Mouse (Mus musculus) heart, adult 2 months (tissue): ENCODE results near the gene Gm30083. TPM values are rescaled to one million over a fixed set of nuclear protein-coding genes. Genes with fewer than 3 reads are reported as not detected.
A peak's percentile ranks its signal among the peaks of the same experiment; 100 is the strongest.

ENCODE experiments used
- DNase-seq, 2 experiments: peaks; one replicate each; pipeline ENCODE4 v3.0.0; 2021
- H3K27ac ChIP-seq: fragments of 200-600 bp; 2 replicates; pipeline ENCODE4 v1.8.1; 2022
- H3K27me3 ChIP-seq: fragments of 200-500 bp; 2 replicates; pipeline ENCODE4 v1.6.1; 2012; ENCODE audit warnings: mild to moderate bottlenecking, low read length, inconsistent platforms, mixed read lengths; ENCODE audit not compliant: control insufficient read depth, insufficient read depth
- H3K36me3 ChIP-seq: fragments of 200-500 bp; 2 replicates; pipeline ENCODE4 v1.6.1; 2012; ENCODE audit warnings: low read length, inconsistent platforms; ENCODE audit not compliant: control insufficient read depth, insufficient read depth
- H3K4me1 ChIP-seq: fragments of 200-500 bp; 2 replicates; pipeline ENCODE4 v1.6.1; 2011; ENCODE audit warnings: low read length; ENCODE audit not compliant: control insufficient read depth, insufficient read depth
- H3K4me3 ChIP-seq: fragments of 200-600 bp; 2 replicates; pipeline ENCODE4 v1.8.1; 2022
- H3K79me2 ChIP-seq: fragments of 200-500 bp; replicated peaks from 2 replicates; pipeline ENCODE4 v1.6.1; 2012; ENCODE audit warnings: mild to moderate bottlenecking, inconsistent platforms, low read length, moderate library complexity, mixed read lengths; ENCODE audit not compliant: control insufficient read depth, insufficient read depth
- H3K9ac ChIP-seq: fragments of 200-500 bp; 2 replicates; pipeline ENCODE4 v1.6.1; 2012; ENCODE audit warnings: low read depth, mild to moderate bottlenecking, control low read depth, inconsistent platforms, low read length, mixed read lengths
- CTCF ChIP-seq: fragments of 200-600 bp; IDR thresholded peaks from 2 replicates; pipeline ENCODE4 v1.8.1; 2022; ENCODE audit warnings: antibody characterized with exemption, mild to moderate bottlenecking, moderate library complexity
- EP300 ChIP-seq: fragments of 200-500 bp; IDR thresholded peaks from 2 replicates; pipeline ENCODE4 v1.6.1; 2011; ENCODE audit warnings: low read depth, low read length, control low read depth; ENCODE audit not compliant: insufficient read depth
- POLR2A ChIP-seq: fragments of 200-500 bp; IDR thresholded peaks from 2 replicates; pipeline ENCODE4 v1.6.1; 2011; ENCODE audit warnings: mild to moderate bottlenecking, low read depth, low read length, control low read depth; ENCODE audit not compliant: insufficient read depth
- WGBS: fragments of 180-500 bp; shearing (Covaris S2); methylation state at CpG from one replicate; pipeline ENCODE4 v1.1.7; 2018; 5-methylcytosine and 5-hydroxymethylcytosine counted together
- intact Hi-C: fragments of 180-260 bp; cut with DNase I; formaldehyde crosslinking; loops from one replicate; pipeline ENCODE4 v1.15.1; 2025
- polyA plus RNA-seq: library from polyadenylated mRNA; depleted of rRNA; stranded (reverse); fragments of >200 nt; gene quantifications from 2 replicates; pipeline ENCODE4 v1.2.3, GENCODE M21; 2012
- total RNA-seq, 2 experiments: library from RNA; stranded (reverse); gene quantifications; 2 replicates each; pipeline ENCODE4 v1.2.3; 2021

Gene Gm30083
- total and polyA plus RNA-seq, 3 experiments, result not detected

- Histone ChIP-seq H3K36me3 (no peaks in the 10 kb centered on the region), H3K27me3 (no peaks in the 10 kb centered on the region; the same call in 1 of the 2 replicates), H3K27ac (no peak overlapping the region), H3K9ac (no peak overlapping the region), H3K79me2 (no peaks in the 10 kb centered on the region), H3K4me3 (no peak overlapping the region), H3K4me1 (no peaks in the 10 kb centered on the region)
- TF ChIP-seq CTCF (no peak), EP300 (no peak), POLR2A (no peak)
- DNase-seq, result no peak
- WGBS, result 41% methylated on average over 7 of the region's 7 CpGs
- intact Hi-C loops, result no loop called here
These were observed 37.2 kb downstream of the Gm30083 start for GRCm38 (mm10) chr14:33977748-33978147.

DNA sequence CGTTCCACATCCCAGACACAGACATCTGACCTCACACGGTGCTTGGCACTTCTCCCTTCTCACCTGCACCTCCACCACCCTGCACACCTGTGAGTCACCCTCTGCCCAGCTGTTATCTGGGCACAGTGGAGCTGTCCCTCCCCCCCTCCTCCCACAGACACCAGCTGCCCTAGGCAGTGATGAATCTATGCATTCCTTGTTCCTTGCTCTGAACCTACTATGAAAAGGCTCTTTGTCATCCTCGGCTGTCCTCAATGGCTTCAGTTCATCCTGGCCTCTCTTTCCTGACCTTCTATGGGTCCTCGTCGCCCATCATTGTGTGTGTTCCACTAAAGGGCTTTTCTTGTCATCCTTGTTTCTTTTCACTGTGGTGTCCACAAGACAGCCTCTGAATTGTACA, 40.2 kb downstream of the Gm30083 start:
- TF ChIP-seq CTCF (no peak), POLR2A (no peak), EP300 (no peak)
- Histone ChIP-seq H3K27me3 (no peaks in the 10 kb centered on the region; the same call in 1 of the 2 replicates), H3K27ac (no peak overlapping the region), H3K36me3 (no peaks in the 10 kb centered on the region), H3K4me3 (no peak overlapping the region), H3K79me2 (no peaks in the 10 kb centered on the region), H3K9ac (no peak overlapping the region), H3K4me1 (no peaks in the 10 kb centered on the region)
- intact Hi-C loops, result no loop called here
- no peak for DNase-seq
- 57% methylated on average over 5 of the region's 5 CpGs for WGBS

- H3K9ac ChIP-seq, result no peak overlapping the region
- no peak overlapping the region for H3K4me3 ChIP-seq
- no peaks in the 10 kb centered on the region for H3K27me3 ChIP-seq
- no peak overlapping the region for H3K27ac ChIP-seq
- H3K79me2 ChIP-seq, result no peaks in the 10 kb centered on the region
- TF ChIP-seq EP300 (no peak), CTCF (no peak)
- no peaks in the 10 kb centered on the region for H3K36me3 ChIP-seq
- intact Hi-C loops, result no loop called here
- WGBS, result 52% methylated on average over 7 of the region's 7 CpGs
- no peaks in the 10 kb centered on the region for H3K4me1 ChIP-seq
- no peak for DNase-seq
These were observed 42.3 kb downstream of the Gm30083 start for GRCm38 (mm10) chr14:33972679-33973078.

GRCm38 (mm10) chr14:33965675-33966074, 49.3 kb downstream of the Gm30083 start:
- H3K36me3 ChIP-seq, result no peaks in the 10 kb centered on the region
- 47% methylated on average over 7 of the region's 7 CpGs for WGBS
- H3K4me1 ChIP-seq, result no peaks in the 10 kb centered on the region
- TF ChIP-seq EP300 (no peak), CTCF (peak; percentile 20; the same call in 1 of the 2 replicates), POLR2A (no peak)
- no peaks in the 10 kb centered on the region; the same call in 1 of the 2 replicates for H3K27me3 ChIP-seq
- H3K79me2 ChIP-seq, result no peaks in the 10 kb centered on the region
- H3K4me3 ChIP-seq, result no peak overlapping the region
- H3K9ac ChIP-seq, result no peak overlapping the region
- intact Hi-C loops, result no loop called here
- no peak for DNase-seq
- no peak overlapping the region for H3K27ac ChIP-seq

- Histone ChIP-seq H3K27me3 (no peaks in the 10 kb centered on the region; the same call in 1 of the 2 replicates), H3K27ac (no peak overlapping the region), H3K4me3 (no peak overlapping the region), H3K9ac (no peak overlapping the region), H3K36me3 (no peaks in the 10 kb centered on the region), H3K79me2 (no peaks in the 10 kb centered on the region), H3K4me1 (no peaks in the 10 kb centered on the region)
- intact Hi-C loops, result loop anchor here (5.0 to 10.0 kb wide), 2 partner anchors 148 to 245 kb away; partner anchors contain the start of gene Gprin2
- DNase-seq, result peak in 1 of 2 experiments; percentile 33
- 6% methylated on average over 9 of the region's 9 CpGs for WGBS
- TF ChIP-seq CTCF (peak; percentile 83), EP300 (no peak)
These were observed 55.6 kb downstream of the Gm30083 start for GRCm38 (mm10) chr14:33959341-33959740.

GRCm38 (mm10) chr14:33958841-33959240, 56.1 kb downstream of the Gm30083 start:
- H3K27me3 ChIP-seq, result no peaks in the 10 kb centered on the region
- H3K27ac ChIP-seq, result no peak overlapping the region
- no peak overlapping the region for H3K9ac ChIP-seq
- H3K4me1 ChIP-seq, result no peaks in the 10 kb centered on the region
- intact Hi-C loops, result loop anchor here (5.0 to 10.0 kb wide), 2 partner anchors 148 to 246 kb away; partner anchors contain the start of gene Gprin2
- DNase-seq, result no peak
- no peaks in the 10 kb centered on the region for H3K36me3 ChIP-seq
- H3K79me2 ChIP-seq, result no peaks in the 10 kb centered on the region
- WGBS, result 6% methylated on average over 3 of the region's 3 CpGs
- H3K4me3 ChIP-seq, result no peak overlapping the region
- TF ChIP-seq EP300, result no peak
- TF ChIP-seq CTCF, result no peak
- TF ChIP-seq POLR2A, result no peak
